Mouse (Mus musculus) R1 (cell line): ENCODE results near the gene Lemd1.

Source experiments
- DNase-seq: peaks from one replicate; pipeline ENCODE4 v3.0.0-alpha.2; 2018; ENCODE audit warnings: low read depth, low spot score

Lemd1 gene

DNA sequence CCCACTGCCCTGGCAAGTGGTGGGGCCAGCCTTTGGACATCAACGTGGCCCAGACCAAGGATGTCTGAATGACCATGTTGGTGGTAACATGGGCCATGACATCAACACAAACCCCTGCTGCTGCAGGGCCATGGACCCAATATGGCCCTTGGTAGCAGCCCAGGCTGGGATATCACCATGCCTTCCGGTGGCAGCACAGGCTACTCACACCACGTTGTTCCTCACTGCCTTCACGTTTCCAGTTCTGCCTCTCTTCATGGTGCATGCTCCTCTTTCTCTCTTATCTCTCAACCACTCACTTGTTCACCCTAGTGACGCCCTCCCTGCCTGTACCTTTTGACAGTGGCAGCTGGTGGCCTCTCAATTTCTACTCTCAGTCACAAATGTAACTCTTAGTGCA is 53.8 kb downstream of the Lemd1 start:
- no peak for DNase-seq

DNA sequence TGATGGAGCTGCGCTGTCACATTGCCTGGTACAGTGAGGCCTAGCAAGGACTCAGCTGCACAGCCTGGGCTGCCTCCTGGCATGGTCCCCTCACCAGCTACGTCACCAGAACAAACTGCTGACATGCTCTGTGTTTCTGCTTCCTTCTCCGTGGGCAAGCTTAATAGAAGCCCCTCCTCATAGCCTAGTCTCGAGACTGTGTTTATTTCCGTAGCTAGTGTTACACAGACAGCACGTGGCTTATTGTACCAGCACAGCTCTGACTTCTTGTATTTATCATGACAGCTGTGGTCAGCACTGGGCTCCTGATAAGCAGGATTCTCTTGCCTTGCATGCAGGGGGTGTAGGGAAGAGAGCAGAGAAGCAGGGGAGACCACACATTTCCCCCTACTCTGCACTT is 54.9 kb downstream of the Lemd1 start:
- no peak for DNase-seq

DNA sequence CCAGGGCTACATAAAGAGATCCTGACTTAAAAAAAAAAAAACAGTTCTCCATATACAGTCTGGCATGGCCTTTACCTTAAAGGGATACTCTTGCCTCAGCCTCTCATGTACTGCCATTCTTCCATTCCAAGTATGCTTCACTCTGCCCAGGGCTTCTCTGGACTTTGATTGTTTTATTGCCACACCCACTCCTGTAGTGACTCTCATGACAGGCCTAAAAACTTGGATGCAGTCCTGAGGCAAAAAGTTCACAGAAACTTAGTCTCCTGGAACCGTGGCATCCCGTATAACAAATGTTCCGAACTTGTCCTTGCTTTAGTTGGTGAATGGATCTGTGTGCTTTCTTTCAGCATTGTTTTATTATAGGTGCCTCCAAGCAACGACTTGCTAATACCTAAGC is 55.4 kb downstream of the Lemd1 start:
- DNase-seq, result no peak

DNA sequence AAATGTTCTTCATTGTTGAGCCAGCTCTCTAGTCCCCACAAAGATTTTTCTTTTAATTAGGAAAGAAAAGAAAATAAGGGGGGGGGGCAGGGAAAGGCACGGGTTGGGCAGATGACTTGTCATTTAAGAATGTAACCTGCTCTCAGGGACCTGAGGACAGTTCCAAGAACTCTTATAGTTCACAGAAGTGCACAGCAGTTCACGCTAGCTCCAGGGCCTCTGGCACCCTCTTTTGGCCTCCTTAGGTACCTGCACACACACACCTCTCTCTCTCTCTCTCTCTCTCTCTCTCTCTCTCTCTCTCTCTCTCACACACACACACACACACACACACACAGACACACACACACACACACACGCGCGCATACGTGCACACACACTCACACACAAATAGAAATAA is 63.2 kb downstream of the Lemd1 start:
- peak; percentile 70 for DNase-seq

DNA sequence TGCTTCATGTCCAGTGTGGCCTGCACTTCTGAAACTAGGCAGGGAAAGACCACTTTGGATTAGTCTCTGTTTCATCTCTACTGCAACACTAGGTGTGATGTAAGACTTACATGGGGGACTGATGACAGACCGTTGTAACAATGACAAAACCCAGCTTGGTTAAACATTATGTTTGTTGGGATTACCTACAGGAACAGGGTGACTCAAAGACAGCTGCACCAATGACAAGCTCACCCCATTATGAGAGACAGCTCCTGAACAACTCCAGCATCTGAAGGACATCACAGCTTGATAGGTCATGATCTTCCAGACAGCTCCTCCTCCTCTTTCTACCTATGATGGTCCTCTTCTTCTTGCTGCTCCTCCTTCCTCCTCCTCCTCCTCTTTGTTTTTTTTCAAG is 69.1 kb downstream of the Lemd1 start:
- no peak for DNase-seq

DNA sequence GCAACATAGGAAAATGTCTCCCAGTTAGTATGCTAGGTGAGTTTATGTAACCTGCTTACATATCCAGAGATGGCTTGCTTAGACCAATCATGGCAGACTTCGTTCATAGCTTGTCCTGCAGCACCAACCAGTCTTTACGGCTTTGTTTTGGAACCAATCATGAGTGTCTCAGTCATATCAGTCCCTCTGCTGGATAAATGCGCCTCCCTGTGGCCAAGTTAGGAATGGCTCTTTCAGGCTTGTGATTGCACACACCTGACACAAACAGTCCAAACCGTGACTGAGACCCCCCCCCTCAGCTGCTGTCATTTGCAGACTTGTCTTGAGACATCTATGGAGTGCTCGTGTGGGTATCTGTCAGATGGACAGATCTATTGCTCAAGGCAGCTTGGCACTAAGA is 69.8 kb downstream of the Lemd1 start:
- peak; percentile 95 for DNase-seq

DNA sequence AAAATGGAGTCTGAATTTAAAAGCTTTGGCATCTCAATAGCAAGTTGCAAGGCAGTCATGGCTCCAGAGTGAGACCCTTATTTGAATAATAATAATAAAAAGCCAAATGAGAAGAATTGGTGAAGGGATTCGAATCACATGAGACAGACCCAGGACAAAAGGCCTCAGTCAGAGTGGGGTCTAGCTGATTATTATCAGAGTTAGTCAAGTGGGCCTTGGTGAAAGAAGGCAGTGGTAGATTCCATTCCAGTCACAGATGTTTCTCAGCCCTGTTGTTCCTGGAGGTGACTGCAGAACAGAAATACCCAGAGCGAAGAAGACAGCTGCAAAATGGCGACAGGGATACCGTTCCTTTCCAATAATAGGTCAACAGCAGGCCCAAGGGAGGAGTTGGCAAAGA is 72.4 kb downstream of the Lemd1 start:
- DNase-seq, result peak; percentile 81

DNA sequence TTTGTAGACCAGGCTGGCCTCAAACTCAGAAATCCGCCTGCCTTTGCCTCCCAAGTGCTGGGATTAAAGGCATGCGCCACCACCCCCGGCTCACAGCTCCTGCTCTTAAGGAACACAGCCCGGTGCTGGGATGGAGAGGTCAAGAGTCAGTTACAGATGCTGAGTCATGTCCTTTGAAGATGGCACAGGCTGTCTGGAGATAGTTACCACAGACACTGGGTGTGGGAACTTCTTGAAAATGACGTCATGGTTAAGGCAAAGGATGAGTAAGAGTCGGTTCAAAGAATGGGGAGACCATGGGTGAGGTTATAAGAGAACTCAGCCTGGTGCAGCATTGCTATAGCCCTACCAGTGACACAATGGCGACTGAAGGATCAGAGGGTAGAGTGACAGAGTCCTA is 73.3 kb downstream of the Lemd1 start:
- peak; percentile 89 for DNase-seq

DNA sequence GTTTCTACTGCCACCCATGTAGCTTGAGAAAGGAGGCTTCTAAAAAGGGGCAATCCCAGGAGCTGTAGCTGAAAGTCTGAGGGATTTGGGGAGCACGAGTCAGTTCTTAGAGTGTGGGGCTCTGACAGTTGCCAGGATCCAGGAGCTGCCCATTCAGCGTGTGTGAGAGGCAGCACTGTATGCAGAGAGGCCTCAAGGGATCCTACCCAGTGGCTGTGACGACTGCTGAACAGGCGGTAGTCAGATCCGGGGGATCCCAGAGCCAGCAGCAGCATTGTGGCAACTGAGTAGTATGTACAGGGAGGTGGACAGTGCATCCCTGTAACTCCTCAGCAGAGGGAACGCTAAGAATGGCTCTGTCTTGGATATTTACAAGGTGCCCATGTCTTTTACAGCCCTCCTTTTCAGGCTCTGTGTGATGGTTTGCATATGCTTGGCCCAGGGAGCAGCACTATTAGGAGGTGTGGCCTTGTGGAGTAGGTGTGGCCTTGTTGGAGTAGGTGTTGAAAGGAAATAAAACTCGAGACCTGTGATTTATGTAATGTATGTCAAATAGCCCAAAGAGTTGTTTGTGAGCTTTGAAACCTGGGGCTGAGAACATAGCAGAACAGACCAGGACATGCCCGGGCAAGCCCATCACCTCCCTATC is 74.1 kb downstream of the Lemd1 start:
- DNase-seq, result peak; percentile 89

DNA sequence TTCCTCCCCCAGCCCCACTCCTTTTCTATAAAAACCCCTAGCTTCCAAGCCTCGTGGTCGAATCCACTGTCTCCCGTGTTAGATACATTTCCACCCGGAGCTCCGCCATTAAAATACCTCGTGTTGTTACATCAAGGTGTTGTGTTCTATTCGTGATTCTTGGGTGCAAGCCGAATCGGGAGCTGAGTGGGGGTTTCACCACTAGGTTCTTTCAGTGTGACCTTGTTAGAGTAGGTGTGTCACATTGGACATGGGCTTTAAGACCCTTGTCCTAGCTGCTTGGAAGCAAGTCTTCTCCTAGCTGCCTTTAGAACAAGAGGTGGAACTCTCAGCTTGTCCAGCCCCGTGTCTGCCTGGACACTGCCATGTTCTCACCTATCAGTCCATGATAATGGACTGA is 74.7 kb downstream of the Lemd1 start:
- DNase-seq, result peak; percentile 50

DNA sequence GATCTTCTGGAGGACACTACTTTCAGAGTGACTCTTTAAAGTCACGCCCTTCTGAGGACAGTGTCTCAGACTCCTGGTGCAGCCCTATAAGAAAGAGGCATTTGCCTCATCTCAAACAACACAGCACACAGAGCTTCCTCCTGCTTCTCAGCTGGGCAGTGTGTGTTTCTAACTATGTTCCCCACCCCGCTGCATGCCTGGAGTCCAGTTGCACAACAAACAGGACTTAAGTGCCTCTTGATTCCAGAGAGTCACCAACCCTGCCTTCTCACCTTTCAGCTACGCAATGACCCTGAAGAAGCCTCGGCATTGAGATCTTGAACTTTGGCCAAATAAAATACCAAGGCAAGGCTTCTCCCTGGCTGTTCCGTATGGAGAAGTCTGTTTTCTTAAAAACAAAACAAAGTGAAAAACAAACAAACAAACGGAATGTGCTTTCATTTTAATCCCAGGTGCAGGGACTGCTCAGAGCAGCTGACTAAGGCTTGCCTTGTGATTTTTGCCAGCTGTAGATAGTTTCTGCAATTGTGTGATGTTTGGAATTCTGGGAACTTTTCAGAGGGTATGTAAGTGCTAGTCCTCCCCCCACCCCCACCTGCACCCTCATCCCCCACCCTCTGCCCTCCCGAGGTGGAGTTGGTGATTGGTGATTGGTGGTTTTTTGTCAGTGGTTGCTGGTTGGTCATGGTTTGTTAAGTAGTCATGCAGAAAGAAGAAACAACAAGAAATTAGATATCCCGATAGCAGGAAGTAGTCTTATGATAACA is 75.7 kb downstream of the Lemd1 start:
- DNase-seq, result peak; percentile 60

DNA sequence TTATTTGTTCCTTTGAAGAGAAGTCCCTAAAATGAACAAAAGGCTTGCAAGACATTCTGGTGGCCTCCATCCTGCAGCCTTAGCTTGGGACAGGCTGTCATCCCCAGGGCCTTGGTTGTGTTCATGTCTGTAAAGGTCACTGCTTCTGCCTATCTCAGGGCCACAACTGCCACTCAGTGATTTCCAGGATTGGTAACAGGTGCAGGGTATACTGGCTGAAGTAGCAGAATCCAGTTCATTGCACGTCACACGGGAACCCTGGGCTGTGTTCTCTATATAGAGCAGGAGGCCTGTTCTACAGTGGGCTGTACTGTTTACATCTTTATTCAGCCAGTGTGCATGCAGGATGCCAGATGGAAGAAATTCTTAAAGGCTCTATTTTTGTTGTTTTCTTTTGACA is 76.7 kb downstream of the Lemd1 start:
- DNase-seq, result no peak

DNA sequence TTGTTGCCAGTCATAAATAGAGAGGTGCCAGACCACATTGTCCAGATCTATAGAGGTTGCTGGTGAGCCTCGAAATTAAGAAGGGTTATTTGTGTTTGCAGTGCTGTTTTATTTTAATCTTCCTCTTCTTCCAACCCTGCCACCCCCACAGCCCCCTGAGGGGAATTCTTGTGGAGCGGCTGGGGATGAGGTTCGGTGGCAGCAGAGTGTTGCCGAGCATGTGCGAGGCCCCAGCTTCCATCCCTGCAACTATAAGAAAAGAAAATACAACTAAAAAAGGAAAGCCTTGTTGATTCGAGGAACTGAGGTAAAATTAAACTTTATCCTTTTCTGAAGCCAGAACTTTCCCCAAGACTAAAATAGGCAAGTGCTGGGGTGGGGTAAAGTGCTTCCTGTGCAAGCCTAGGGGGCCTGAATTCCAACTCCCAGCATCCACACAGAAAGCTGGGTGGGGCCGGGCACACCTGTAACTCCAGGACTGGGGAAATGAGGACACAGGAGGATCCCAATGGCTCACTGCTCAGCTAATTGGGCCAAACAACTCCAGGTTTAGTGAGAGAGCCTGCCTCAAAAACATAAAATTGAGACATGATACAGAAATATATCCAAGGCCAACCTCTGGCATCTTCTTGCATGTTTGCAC is 77.3 kb downstream of the Lemd1 start:
- DNase-seq, result peak; percentile 72

DNA sequence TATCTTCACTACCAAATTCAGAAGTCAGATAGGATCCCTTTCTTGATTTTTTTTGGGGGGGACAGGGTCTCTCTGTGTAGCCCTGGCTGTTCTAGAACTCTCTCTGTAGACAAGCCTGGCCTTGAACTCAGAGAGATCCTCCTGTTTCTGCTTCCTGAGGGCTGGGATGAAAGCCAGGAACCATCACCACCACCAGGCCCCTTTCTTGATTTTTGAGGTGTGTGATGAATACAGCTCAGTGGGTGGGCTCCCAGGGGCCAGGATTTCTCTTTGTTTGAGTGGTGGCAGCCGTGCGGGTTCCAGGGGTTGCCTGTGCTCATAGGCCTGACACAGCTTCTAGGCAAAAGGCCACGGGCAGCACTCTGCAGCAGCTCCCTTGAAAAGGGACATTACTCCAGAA is 80.0 kb downstream of the Lemd1 start:
- DNase-seq, result peak; percentile 84

DNA sequence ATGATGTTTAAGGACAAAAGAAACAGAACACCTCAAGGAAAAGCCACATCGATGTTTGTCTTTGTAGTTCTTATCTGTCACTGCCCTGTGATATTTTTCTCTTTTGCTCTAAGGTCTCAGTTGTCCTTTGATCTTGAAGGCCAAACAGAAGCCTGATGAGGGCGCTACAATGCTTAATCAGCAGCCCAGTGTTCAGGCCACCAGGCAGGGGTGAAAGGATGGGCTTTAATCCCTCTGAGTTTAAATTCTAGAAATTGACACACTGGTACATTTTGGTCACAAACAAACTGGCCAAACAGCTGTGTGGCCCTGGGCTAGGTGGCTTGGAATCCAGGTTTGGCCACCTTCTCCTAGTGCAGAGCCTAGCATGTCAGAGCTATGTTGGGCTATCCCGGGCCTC is 85.5 kb downstream of the Lemd1 start:
- DNase-seq, result no peak

DNA sequence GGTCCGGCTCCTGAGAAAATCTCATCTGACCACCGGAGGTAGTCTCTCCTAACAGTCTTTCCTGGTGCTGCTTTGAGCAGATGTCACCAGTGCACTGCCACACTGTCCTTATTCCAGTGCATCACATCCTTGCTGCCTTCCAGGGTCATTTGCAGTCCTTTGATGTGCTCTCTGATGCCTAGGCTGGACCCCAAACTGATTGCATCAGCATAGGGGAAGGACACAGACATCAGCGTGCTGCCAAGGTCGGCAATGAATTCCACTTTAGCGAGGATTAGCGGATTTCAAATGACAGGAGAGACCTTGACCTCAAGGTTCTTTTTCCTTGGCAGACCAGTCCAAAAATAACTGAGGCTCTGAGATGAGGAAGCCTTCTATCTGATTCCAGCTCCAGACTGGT is 85.9 kb downstream of the Lemd1 start:
- no peak for DNase-seq

DNA sequence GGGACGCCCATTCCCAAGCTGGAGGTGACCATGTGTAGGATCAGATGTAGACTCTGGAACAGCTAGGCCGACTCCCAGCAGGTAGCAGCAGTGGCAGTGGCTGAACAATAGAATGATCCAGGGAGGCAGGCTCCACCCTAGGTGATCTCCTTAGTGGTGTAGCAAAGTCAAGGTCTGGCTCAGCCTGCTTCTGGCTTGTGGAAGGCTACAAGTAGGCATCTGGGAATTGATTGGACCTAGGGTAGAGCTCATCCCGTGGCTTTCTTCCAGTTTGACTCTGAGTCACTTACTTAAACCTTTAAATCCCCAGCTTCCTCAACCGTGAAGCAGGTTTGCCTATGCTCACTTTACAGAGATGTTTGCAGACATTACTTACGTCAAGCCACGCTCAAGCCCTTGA is 89.4 kb downstream of the Lemd1 start:
- peak; percentile 81 for DNase-seq

DNA sequence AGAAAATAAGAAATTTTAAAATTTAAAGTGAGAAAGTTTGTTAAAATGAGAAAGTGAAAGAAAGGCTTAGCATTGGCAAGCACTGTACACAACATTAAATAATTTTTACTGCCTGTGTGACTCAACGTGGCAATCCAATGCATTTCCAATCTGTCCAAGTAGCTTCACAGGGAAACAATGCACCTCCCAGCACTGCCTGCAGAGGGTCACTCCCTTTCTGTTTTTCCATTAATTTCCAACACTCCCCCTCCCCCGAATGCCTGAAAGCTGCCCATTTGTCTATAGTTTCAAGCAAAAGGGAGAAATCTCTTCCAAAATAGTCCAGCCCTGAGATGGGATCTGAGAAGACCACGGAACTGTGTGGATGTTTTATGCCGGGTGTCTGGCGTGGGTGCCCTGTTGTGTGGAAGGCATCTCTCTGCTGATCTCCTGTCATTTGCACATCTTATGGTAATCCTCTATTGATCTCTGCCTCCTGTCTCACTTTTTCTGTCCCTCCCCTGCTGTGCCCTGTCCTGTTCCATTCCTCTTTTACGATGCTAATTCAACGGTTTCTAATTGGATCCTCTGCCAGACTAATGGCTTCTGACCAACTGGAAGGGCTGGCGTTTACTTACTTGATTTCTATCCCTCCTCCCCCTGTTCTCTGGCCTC is 90.4 kb downstream of the Lemd1 start:
- peak; percentile 96 for DNase-seq

DNA sequence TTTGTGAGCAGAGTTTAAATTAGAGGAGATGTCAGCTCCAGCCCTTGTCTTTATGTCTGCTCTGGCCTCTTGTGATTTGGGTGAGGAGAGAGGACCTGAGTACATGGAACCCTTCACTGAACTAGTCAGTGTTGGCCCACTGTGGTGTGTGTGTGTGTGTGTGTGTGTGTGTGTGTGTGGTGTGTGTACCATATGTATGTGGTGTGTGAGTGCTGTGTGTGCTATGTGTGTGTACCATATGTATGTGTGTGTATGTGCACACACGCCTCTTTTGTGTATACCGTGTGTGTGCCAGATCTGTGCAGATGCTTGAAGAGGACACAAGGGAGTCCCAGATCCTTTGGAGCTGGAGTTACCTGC is 90.9 kb downstream of the Lemd1 start:
- no peak for DNase-seq

DNA sequence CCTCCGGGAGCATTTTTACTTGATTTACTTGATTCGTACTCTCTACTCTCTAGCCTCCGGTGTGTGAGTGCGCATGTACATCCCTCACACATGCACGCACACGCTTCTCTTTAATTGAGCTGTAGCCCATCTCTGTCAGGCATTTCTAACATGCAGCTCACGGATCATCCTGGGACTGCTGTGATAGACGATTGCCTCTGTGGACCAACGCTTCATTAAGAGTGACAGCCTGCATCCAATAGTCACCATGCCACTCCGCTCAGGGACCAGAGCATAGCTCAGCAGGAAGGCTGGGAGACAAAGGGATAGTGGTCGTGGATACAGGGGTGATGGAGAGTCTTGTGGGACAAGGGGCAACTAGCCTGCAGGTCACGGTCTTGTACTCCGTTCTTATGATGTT is 91.8 kb downstream of the Lemd1 start:
- DNase-seq, result no peak

DNA sequence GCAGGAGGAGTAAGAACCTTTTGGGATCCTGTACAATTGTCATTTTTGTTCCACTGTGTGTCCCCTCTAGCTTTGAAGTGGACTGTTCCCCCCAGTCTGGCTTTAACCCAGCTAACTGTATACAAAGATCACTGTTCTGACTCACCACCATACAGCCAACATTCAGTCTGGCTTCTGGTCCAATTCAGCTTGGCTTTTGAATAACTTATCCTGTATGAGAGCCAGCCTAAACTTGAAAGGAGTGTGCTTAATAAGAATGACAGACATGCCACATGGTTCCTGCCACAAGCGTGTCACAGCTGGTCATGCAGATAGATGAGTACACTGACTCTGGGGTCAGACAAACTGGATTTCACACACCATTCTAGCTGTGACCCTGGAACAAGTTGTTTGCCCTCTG is 95.5 kb downstream of the Lemd1 start:
- no peak for DNase-seq

DNA sequence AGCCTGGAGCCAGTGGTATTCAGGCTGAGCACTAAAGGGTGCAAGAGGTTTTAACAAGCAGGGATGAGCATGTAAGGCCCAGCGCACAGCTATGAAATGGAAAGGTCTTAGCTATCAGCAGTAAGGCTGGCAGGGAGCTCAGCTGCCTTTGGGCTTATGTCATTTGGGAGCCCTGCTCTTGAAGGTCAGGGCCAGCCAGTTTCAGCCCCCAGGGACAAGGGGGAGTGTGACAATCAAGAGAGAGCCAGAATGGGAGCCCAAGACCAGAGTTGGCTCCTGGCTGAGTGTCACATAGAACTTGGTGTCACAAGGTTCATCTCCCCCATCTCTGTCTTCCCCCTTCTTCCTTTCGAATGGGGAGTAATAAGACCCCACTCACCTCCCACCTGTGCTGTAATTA is 96.2 kb downstream of the Lemd1 start:
- DNase-seq, result no peak

DNA sequence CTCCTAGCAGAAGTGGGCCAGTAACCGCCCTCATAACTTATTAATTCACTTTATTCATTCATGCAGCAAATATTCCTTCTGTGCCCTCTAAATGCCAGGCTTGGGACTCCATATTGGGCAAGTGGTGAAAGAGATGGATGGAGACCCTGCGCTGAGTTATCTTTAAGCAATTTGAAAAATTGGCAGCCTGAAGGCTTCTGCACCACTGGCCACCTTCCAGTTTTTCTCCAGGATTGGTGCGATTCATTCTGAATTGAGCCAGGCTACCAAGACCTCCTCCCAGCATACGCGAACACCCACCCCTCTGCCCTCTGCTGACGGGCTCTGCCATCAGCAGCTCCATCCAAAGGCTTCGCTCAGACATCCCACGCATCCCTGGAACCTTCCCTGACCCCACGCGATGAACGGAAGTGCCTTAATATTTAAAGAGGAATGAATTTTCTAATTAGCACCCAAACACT is 96.8 kb downstream of the Lemd1 start:
- DNase-seq, result peak; percentile 94
